Mouse (Mus musculus) T-cell, adult 2 months (primary cell): Measurements from ENCODE around the gene Gpr146.
A peak's percentile ranks its signal among the peaks of the same experiment; 100 is the strongest.
"Not testable (repeated sequence)": the region's sequence is repeated elsewhere in the genome, so short reads cannot be mapped to it uniquely, and the experiment has no call there.

Experiments
- DNase-seq: peaks from one replicate; pipeline ENCODE4 v3.0.0; 2022; ENCODE audit warnings: low spot score

Gpr146 gene

DNA sequence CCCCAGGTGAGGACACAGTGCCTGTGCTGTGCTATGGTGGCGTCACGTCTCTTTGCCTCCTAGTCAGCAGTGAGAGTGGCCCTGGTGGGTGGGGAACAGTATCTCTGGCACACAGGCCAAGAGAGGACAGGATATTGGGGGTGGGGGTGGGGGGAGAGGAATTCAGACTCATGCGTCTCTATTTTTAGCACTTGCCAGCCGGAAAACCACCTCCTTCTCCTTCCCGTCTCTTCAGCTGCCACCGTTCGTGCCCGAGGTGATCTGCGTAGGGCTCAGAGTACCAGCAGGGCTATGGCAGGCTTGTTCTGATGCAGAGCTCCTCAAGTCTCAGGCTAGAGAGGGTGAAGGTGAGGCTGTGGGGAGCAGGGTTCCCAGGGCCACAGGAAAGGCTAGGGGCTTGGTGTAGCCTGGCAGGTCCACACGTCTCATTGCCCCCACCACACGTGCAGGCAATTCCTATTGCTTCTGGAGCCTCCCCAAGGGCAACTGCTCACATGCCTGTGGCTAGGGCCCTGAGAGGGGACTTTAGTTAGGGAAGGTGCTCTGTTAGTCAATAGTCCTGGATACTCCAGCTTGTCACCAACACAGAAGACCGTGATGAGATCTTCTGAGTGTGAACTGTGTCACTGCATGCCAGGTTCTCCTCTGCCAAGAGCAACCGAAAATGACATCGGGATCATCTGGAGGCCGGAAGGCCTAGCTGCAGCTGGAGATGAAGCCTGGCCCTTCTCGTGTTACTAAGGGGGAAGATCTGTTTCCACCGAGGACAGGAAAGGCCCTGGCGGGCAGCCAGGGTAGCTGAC lies at the start of gene Gpr146:
Gene Gpr146 (plus strand): TSS at position 230 of the 803 bp plus-strand sequence.
- DNase-seq: peak; percentile 63

DNA sequence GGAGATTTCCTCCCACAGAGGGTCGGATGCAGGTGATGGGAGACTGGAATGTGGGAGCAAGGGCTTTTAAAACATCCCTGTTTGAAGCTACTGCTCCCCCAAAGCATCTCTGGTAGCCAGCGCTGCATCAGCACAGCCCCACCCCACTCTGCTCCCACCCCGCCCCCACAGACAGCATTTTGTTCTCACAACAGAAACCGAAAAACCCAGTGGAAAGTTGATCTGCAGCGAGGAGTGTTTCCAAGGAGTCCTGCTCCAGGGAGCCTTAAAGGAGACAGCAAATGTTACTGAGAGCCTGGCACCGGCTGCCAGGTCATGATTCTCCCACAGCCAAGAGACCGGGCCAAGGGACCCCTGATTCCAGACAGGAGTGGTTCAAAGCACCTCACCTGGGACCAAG lies 46.7 kb upstream of the Gpr146 start:
- DNase-seq: no peak

DNA sequence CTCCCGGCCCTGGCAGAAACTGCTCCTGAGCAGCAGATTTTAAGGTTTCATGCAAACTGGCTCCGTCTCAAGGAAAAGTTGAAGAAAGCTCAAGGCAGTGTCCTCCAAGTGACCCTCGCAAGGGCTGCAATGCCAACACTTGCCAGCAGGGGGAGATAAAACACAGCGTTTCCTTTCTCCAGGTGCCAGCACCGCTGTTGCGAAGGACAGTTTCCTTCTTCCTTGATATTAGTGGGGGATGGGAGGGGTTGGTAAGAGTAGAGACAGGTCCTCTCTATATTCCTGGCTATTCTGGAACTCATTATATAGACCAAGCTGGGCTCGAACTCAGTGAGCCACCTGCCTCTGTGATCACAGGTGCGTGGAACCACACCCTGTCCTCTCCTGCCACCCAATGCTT lies 45.8 kb upstream of the Gpr146 start:
- peak; percentile 51 for DNase-seq

DNA sequence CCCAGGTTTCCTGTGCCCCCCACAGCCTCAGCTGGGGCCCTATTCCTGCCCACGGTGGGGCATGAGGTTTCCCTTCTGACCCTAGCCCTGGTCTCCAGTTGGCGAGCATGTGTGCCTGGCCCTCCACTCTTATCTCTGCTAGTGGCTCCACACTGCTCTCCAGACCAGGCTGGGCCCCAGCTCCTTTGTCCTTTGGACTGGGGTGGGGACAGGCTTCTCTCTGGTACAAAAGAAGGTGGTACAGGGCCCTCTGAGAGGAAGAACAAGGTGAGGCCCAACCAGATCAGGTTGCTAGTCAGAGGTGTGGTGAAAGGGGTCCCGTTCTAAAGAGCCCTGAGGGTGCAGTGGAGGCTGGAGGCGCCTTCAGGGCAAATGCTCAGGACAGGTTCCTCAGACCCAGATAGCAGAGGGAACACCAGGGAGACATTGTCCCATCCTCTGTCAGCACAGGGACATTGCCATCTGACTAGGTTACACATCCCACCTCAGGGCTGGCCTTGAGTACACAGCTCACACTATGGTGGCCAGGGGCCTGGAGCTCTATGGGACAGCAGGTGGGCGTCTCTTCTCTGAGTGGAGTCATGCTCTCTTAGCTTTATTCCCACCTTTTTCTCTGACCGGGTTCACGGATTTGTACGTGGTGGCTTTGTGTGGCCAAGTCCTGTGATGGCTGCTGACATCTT lies 44.8 kb upstream of the Gpr146 start:
- DNase-seq: no peak

DNA sequence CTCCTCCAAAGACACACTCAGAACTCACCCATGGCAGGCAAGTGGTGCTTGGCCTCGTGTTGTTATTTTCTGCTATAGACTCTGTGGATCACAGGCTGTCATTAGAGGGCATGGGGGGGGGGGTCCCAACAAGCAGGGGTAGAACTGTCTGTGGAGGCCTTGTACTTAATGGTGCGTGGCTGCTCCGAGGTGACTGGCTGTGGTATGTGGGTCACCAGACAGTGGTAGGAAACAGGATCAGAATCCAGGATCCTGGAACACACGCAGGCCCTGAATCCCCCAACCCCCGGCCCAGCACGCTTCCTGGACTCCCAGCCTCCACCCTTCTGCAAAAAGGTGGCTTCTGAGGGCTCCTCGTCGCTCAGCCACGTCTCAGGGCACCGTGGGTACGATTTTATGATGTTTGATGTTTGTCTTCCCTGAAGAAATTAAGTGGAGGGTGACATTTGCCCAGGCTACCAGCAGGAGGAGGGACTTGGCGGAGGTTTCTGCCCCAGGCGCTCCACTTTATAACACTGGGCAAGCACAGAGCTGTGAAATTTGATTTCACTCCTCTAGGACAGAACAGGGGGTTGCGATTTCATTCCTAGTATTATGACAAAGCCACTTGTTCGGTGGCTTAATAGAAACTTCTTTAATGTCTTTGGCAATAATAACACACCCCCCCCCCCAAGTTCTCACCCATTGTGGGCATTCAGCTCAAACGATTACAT lies 44.0 kb upstream of the Gpr146 start:
- no peak for DNase-seq

DNA sequence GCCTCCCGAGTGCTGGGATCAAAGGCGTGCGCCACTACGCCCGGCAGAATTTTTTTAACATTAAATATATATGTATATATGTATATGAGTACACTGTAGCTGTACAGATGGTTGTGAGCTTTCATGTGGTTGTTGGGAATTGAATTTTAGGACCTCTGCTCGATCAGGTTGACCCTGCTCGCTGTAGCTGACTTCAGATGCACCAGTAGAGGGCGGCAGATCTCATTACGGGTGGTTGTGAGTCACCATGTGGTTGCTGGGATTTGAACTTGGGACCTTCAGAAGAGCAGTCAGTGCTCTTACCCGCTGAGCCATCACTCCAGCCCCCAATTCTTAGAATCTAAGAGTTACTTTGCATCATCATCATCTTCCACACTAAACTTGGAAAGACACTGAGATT lies 43.1 kb upstream of the Gpr146 start:
- DNase-seq: not testable (repeated sequence)

DNA sequence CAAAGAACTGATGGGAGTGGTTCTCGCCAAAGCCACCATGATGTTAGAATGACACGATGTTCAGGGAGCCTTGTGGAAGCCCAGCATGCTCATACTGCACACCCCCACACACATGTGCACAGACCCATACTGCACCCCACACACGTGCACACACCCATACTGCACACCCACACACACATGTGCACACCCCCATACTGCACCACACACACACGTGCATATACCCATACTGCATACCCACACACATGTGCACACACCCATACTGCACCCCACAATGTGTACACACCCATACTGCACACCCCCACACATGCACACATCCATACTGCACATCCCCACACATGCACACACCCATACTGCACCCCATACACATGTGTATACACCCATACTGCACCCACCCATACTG lies 41.9 kb upstream of the Gpr146 start:
- DNase-seq: no peak

DNA sequence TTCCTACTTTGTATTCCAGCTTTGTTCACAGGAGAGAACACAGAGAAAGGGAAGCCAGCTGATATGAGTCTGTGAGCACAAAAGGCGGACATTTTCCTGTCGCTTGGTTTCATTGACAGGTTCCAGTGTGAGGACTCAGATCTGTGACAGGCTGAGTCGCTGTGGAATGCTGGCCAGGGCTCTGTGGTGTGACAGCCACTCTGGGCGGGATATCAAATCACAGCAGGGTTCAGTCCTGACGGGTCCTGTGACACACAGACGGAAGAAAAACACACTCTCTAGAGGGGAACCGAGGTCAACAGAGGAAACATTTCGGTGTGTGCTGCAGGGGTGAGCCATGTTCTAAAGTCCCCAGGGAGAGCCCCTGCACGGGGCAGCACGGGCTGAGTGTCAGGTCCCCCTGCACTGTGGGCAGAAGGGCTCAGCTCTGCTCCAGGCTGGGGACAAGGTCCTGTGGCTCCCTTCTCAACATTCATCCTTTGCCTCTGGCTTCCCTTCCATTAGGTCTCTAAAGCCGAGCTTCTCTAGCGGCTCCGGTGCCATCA lies 39.6 kb upstream of the Gpr146 start:
- DNase-seq: no peak

DNA sequence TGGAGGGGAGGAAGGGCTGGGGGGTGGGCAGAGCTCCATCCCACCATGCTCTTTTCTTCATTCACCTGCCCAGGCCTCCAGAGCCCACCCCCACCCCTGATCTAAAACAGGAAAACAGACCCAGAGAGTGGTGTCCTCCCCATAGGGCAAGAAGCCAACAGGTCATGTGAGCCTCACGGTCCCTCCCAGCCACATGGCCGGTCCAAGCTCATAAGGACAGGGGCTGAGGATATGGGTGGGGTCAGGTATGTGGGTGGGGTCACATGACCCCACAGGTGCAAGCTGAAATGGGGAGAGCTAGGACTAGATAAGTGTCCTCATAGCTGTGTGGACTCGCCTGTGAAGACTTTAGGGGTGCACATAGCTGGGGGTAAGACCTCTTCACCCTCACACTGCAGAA lies 39.1 kb upstream of the Gpr146 start:
- DNase-seq: no peak

DNA sequence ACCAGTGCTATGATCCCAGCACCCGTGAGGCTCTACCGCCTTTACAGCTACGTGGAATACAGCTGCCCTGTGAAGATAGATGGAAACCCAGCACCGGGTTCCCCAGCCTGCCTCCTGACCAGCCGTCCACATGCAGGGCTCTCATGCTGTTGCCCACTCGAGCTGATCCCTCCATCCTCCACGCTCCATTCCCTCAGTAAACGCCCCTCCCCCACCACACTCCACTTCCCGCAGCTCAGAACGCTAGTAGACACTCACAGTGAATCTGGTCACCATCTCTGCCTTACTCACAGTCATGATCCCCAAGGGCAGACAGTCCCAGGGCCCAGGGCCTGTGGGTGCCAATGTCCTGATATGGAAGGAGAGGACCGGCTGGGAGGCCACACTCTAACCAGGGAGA lies 38.6 kb upstream of the Gpr146 start:
- DNase-seq: no peak

DNA sequence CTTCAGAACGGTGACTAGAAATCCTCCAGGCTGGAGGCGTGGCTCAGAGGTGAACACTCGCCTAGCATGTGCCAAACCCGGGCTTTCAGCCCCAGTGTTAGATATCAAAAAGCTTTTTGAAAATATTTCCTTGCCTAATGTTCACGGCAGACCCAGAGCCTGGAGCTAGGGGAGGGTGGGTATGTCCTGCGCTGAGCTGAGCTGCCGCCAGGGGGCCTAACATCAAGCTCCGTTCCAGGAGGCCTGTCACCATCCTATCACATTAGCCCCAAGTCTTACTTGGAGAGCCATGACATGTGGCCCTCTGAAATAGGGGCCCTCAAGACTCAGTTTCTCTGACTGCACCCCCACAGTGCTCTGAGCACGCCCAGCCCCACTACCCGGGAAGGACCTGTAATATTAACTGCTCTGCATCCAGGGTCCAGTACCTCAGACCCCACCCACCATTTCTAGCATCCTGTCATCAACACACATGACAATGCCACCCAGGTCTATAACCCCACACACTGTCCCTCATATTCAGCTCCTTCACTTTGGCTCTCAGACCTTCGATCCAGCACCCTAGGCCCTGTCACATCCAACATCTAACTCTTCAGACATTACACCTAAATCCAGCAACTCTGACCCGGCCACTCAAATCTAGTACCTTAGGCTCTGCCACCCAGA lies 33.3 kb upstream of the Gpr146 start:
- peak; percentile 78 for DNase-seq

DNA sequence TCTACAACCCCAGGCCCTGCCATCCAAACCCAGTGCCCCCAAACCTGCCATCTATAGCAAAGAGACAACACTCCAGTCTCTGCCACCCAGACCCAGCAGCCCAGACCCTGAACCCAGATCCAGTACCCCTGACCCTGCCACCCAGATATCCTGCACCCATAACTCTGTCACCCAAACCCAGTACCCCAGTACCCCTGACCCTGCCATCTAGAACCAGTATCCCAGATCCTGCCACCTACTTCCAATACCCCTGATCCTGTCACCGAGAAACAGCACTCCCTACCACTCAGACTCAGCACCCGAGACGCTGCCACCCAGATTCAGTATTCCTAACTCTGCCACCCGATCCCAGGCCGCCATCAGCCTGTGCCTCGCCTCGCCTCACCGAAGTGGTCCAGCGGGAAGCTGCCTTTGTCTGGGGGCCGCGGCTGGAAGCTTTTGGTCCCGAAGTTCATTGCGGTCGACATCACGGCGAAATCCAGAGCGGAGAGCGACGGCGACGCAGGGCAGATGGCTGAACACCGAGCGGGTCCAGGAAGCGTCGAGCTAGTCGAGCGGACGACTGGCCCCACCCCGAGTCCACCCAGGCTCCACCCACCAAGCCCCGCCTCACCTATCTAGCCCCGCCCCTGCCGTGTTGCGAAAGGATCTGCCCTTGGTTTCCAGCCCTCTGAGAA lies 32.7 kb upstream of the Gpr146 start:
- DNase-seq: peak; percentile 93

DNA sequence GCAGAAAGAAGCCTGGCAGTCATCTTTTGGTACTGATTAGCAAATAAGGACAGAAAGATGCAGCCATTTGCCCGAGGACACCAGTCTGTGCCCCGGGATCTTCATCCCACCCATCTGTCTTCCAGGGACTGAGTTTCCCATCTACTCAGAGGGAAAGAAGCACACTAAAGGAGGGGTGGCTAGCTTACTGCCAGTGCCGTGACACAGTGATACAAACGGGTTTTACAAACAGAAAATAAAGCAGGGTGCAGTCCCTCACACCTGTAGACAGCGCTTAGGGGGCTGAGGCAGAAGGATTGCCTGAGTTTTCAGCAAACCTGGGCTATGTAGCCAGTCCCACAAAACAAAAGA lies 32.2 kb upstream of the Gpr146 start:
- no peak for DNase-seq

DNA sequence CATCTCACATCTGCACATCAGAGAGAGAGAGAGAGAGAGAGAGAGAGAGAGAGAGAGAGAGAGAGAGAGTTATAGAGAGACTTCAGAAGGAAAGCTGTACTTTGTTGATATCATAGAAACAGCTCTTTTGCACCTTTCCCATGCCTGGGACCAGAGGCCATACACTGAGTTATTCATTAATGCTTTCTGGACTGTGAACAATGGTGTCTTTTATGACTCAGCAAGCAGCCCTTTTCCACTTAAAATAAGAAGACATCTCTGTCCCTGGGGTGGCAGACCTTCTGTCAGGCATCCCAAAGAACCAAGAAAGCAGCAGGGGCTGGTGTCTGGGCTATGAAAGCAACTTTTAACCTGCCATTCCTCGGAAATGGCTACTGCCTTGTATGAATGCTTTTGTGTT lies 30.3 kb upstream of the Gpr146 start:
- no peak for DNase-seq

DNA sequence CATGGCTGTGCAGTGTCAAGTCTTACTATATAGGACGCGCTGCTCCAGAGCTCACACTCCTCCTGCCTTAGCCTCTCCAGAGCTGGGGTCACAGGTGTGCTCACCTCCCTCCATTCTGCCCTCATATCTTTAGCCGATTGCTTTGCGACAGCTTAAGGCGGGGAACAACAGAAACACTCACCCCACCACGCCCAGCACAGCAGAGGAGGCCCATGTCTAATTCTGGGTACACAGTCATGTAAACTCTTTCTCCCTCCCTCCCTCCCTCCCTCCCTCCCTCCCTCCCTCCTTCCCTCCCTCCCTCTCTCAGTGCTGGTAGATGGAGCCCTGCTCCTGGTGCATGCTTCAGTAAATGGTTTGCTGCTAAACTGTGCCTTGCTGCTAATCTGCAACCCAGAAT lies 27.8 kb upstream of the Gpr146 start:
- no peak for DNase-seq

DNA sequence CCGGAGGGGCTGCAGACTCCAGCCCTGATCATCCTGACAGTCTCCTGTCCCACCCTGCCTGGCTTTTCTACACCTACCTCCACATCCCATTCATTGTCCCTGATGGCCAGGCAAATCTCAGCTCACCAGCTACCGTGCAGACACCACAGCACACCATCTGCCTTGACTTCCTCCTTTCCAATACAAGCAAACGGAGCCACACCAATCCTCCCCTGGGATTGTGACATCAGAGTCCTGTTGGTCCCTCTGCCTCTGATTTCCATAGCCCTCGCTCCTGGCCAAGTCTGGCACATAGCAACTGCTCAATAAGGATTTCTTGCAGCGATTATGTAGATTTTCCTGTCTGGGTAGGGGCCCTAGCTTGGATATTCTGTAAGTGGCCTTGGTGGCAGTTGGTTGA lies 26.4 kb upstream of the Gpr146 start, which contains the start of gene Cox19:
Gene Cox19 (minus strand): TSS at position 285 of the 400 bp plus-strand sequence.
- DNase-seq: no peak

DNA sequence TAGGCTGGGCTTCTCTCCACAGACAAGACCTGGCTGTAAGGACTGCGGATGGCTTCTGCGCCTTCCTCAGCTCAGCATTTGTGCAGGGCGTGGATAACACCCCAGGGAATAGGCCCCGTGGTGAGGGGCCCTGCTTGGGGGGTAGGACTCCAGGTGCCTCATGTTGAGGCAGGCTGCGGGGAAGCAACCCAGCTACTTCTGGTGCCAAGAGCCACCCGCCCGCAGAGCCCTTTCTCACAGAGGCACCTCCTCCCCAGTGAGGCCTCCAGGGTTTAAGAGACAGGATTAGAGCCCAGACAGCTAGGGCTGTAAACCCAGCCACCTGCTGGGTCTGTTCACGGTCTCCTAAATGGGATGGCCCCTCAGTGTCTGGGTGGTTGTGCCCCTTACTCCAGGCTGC lies 25.9 kb upstream of the Gpr146 start:
- no peak for DNase-seq

DNA sequence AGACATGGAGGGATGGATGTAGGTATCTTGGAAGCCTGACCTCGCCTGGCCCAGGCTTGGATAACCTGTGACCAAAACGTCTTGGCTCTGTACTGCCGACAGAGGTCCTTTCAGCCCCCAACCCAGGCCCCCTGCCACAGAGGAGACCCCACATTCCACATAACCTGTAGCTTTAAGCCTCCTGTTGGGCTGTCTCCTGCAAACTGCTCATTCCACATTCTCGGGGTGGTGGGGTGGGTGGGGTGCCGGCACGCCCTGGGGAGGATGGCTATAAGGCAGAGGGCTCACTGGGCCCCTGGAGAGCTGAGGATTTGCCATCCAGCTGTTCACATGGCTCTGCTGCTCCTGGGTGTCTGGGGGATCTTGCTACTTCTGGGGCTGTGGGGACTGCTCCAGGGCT lies 25.2 kb upstream of the Gpr146 start, which contains the start of gene Cyp2w1:
Gene Cyp2w1 (plus strand): TSS at position 301 of the 400 bp plus-strand sequence.
- DNase-seq: no peak

DNA sequence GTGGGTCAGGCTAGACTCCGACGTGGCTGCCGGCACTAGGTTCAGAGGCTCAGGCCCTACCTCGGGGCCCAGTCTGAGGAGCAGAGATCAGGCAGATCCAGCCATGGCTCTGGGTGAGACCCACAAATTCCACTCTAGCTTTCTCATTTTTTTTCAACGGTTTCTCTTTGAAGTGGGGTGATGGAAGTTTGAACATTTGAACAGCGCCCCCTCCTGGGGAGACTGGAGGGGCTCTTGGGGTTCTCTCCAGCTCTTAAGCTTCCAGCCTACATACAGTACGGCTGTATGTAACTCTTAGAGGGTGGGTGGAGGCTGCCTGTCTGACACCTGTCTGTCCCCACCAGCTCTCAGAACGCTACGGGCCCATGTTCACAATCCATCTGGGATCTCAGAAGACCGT lies 24.0 kb upstream of the Gpr146 start:
- DNase-seq: peak; percentile 46

DNA sequence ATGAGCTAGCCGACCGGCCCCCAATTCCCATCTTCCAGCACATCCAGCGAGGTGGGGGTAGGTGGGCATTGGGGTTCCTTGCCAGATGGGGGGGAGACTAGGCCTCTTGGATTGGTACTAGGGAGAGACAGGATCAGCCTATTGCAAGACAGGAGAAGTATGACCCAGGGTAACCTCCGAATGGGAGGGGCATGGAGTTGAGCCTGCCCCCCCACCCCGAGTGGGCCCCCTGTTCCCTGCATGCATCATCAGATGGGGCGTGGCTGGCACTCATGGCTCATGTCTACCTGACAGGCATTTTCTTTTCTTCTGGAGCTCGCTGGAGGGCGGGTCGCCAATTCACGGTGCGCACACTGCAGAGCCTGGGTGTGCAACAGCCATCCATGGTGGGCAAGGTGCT lies 23.6 kb upstream of the Gpr146 start:
- no peak for DNase-seq

DNA sequence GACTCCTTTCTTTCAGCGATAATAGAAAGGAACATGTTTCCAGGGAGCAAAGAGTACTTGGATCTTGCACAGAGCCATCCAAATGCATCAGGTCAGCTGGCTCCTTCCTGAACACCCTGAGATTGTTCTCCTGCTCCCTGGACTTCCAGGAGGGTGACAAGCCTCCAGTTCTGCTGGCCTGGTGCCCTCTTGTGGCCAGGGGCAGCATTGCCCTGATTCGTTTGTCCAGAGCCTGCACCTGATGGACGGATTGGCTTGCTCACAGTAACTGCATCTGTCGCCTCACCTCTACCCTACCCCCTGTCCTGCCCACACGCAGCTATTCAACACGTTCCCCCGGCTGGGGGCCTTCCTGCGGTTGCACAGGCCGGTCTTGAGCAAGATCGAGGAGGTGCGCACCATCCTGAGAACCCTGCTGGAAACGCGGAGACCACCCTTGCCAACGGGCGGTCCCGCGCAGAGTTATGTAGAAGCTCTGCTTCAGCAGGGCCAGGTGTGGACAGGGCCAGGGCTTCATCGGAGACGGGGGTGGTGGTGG lies 22.2 kb upstream of the Gpr146 start:
- DNase-seq: peak; percentile 51
